Mouse (Mus musculus): Measurements from ENCODE around the gene Prph2. TPM values are rescaled to one million over a fixed set of nuclear protein-coding genes. Genes with fewer than 3 reads are reported as not detected.

Prph2 gene
- polyA plus RNA-seq, 2 experiments = not detected

DNA sequence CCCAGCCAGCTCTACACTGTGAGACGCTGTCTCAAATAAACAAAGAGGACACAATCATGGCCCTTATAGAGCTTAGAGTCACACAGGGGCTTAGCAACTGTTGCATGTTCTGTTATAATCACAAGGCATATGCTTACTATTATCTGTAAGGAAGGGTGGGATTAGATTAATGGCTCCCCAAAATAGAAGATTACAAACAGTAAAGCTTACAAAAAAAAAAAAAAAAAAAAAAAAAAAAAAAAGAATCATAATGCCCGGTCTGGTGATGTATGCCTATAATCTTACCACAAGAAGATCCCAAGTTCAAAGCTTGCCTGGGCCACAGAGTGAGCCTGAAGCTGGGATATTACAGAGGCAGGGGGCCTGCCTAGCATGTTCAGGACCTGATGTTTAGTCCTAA lies 29.9 kb upstream of the Prph2 start:
- Histone ChIP-seq H3K27me3 (ENCODE audit: control insufficient read depth, insufficient read depth, low read length) (no peaks in the 10 kb centered on the region), H3K9me3 (ENCODE audit: control insufficient read depth, low read length) (no peaks in the 10 kb centered on the region), H3K9ac (ENCODE audit: low read depth, low read length, severe bottlenecking) (no peak overlapping the region), H3K4me2 (replicated peaks; ENCODE audit: low read depth, low read length, severe bottlenecking) (no peak overlapping the region), H3K27ac (replicated peaks; ENCODE audit: low read depth, low read length) (no peak overlapping the region), H3K36me3 (ENCODE audit: control insufficient read depth, insufficient read depth, low read length) (no peaks in the 10 kb centered on the region), H3K4me3 (replicated peaks; ENCODE audit: low read length) (no peak overlapping the region), H3K4me1 (ENCODE audit: control insufficient read depth, insufficient read depth, low read length) (no peaks in the 10 kb centered on the region)
- no peak for DNase-seq (ENCODE audit: low spot score)
- no peak for ATAC-seq (ENCODE audit: low FRiP score, low read depth)
- WGBS = 83% methylated on average over 2 of the region's 2 CpGs
- no peak for TF ChIP-seq POLR2A (IDR thresholded peaks at IDR 0.05; ENCODE audit: borderline replicate concordance, extremely low read depth, insufficient read depth, insufficient read length)

- H3K9me3 ChIP-seq (ENCODE audit: control insufficient read depth, low read length) = no peaks in the 10 kb centered on the region
- no peak overlapping the region for H3K4me3 ChIP-seq (replicated peaks; ENCODE audit: low read length)
- no peaks in the 10 kb centered on the region for H3K27me3 ChIP-seq (ENCODE audit: control insufficient read depth, insufficient read depth, low read length)
- H3K4me1 ChIP-seq (ENCODE audit: control insufficient read depth, insufficient read depth, low read length) = no peaks in the 10 kb centered on the region
- no peak overlapping the region for H3K9ac ChIP-seq (ENCODE audit: low read depth, low read length, severe bottlenecking)
- 82% methylated on average over 6 of the region's 6 CpGs for WGBS
- TF ChIP-seq POLR2A (IDR thresholded peaks at IDR 0.05; ENCODE audit: borderline replicate concordance, extremely low read depth, insufficient read depth, insufficient read length) = no peak
- ATAC-seq (ENCODE audit: low FRiP score, low read depth) (no peak), DNase-seq (ENCODE audit: low spot score) (no peak)
- H3K36me3 ChIP-seq (ENCODE audit: control insufficient read depth, insufficient read depth, low read length) = no peaks in the 10 kb centered on the region
- no peak overlapping the region for H3K27ac ChIP-seq (replicated peaks; ENCODE audit: low read depth, low read length)
- no peak overlapping the region for H3K4me2 ChIP-seq (replicated peaks; ENCODE audit: low read depth, low read length, severe bottlenecking)
Observed at GRCm38 (mm10) chr17:46881728-46882127, 28.5 kb upstream of the Prph2 start.

DNA sequence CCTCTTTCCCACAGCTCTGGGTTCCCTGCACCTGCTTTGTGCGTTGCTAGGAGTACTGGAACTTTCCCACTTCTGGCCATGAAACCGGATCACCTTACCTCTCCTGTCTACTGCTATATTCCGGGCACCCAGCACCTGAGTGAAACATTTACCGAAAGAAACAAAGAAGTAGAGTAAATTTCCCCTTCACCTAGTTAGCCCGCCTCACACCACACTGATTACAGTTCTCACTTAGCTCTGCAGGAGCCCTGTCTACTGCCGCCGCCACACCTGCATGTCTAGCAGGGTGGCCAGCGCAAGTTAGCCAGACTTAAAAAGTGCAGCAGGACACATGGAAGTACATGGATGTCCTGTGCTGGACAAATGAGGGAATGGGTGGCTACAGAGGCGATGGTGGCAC lies 27.2 kb upstream of the Prph2 start:
- no peaks in the 10 kb centered on the region for H3K27me3 ChIP-seq (ENCODE audit: control insufficient read depth, insufficient read depth, low read length)
- no peak for TF ChIP-seq POLR2A (IDR thresholded peaks at IDR 0.05; ENCODE audit: borderline replicate concordance, extremely low read depth, insufficient read depth, insufficient read length)
- DNase-seq (ENCODE audit: low spot score) (no peak), ATAC-seq (ENCODE audit: low FRiP score, low read depth) (no peak)
- no peaks in the 10 kb centered on the region for H3K9me3 ChIP-seq (ENCODE audit: control insufficient read depth, low read length)
- H3K9ac ChIP-seq (ENCODE audit: low read depth, low read length, severe bottlenecking) = no peak overlapping the region
- H3K36me3 ChIP-seq (ENCODE audit: control insufficient read depth, insufficient read depth, low read length) = no peaks in the 10 kb centered on the region
- WGBS = 81% methylated on average over 9 of the region's 9 CpGs
- no peak overlapping the region for H3K27ac ChIP-seq (replicated peaks; ENCODE audit: low read depth, low read length)
- H3K4me1 ChIP-seq (ENCODE audit: control insufficient read depth, insufficient read depth, low read length) = 0 out of 2 replicates have a peak, but pooled peaks cover under 1% of the 10 kb centered on the region
- no peak overlapping the region for H3K4me2 ChIP-seq (replicated peaks; ENCODE audit: low read depth, low read length, severe bottlenecking)
- no peak overlapping the region for H3K4me3 ChIP-seq (replicated peaks; ENCODE audit: low read length)

- Histone ChIP-seq H3K36me3 (ENCODE audit: control insufficient read depth, insufficient read depth, low read length) (no peaks in the 10 kb centered on the region), H3K9ac (ENCODE audit: low read depth, low read length, severe bottlenecking) (no peak overlapping the region), H3K4me3 (replicated peaks; ENCODE audit: low read length) (no peak overlapping the region), H3K27me3 (ENCODE audit: control insufficient read depth, insufficient read depth, low read length) (no peaks in the 10 kb centered on the region), H3K4me1 (ENCODE audit: control insufficient read depth, insufficient read depth, low read length) (0 out of 2 replicates have a peak, but pooled peaks cover 5% of the 10 kb centered on the region), H3K4me2 (replicated peaks; ENCODE audit: low read depth, low read length, severe bottlenecking) (no peak overlapping the region), H3K9me3 (ENCODE audit: control insufficient read depth, low read length) (no peaks in the 10 kb centered on the region), H3K27ac (replicated peaks; ENCODE audit: low read depth, low read length) (no peak overlapping the region)
- no peak for TF ChIP-seq POLR2A (IDR thresholded peaks at IDR 0.05; ENCODE audit: borderline replicate concordance, extremely low read depth, insufficient read depth, insufficient read length)
- DNase-seq (ENCODE audit: low spot score) (no peak), ATAC-seq (ENCODE audit: low FRiP score, low read depth) (no peak)
- WGBS = 93% methylated on average over 6 of the region's 6 CpGs
Observed at GRCm38 (mm10) chr17:46884766-46885165, 25.5 kb upstream of the Prph2 start.

- Histone ChIP-seq H3K4me1 (ENCODE audit: control insufficient read depth, insufficient read depth, low read length) (0 out of 2 replicates have a peak, but pooled peaks cover 5% of the 10 kb centered on the region), H3K9ac (ENCODE audit: low read depth, low read length, severe bottlenecking) (no peak overlapping the region), H3K36me3 (ENCODE audit: control insufficient read depth, insufficient read depth, low read length) (no peaks in the 10 kb centered on the region), H3K4me3 (replicated peaks; ENCODE audit: low read length) (no peak overlapping the region), H3K27me3 (ENCODE audit: control insufficient read depth, insufficient read depth, low read length) (no peaks in the 10 kb centered on the region), H3K4me2 (replicated peaks; ENCODE audit: low read depth, low read length, severe bottlenecking) (no peak overlapping the region), H3K9me3 (ENCODE audit: control insufficient read depth, low read length) (no peaks in the 10 kb centered on the region), H3K27ac (replicated peaks; ENCODE audit: low read depth, low read length) (no peak overlapping the region)
- no peak for ATAC-seq (ENCODE audit: low FRiP score, low read depth)
- DNase-seq (ENCODE audit: low spot score) = no peak
- 80% methylated on average over 11 of the region's 11 CpGs for WGBS
- TF ChIP-seq POLR2A (IDR thresholded peaks at IDR 0.05; ENCODE audit: borderline replicate concordance, extremely low read depth, insufficient read depth, insufficient read length) = no peak
Observed at GRCm38 (mm10) chr17:46885218-46885909, 24.9 kb upstream of the Prph2 start.

Measured in limb, embryonic 14.5 days (tissue).